Mouse (Mus musculus) liver, adult 2 months (tissue): ENCODE data around the gene Habp2.

Experiments
- CTCF ChIP-seq: fragments of 200-500 bp; IDR thresholded peaks from 2 replicates; pipeline ENCODE4 v1.5.1; 2011; ENCODE audit warnings: low read depth, low read length, control low read depth
- POLR2A ChIP-seq: fragments of 200-500 bp; IDR thresholded peaks from 2 replicates; pipeline ENCODE4 v1.6.1; 2011; ENCODE audit warnings: low read length, control low read depth; ENCODE audit not compliant: insufficient read depth; ENCODE audit errors: extremely low read depth

DNA sequence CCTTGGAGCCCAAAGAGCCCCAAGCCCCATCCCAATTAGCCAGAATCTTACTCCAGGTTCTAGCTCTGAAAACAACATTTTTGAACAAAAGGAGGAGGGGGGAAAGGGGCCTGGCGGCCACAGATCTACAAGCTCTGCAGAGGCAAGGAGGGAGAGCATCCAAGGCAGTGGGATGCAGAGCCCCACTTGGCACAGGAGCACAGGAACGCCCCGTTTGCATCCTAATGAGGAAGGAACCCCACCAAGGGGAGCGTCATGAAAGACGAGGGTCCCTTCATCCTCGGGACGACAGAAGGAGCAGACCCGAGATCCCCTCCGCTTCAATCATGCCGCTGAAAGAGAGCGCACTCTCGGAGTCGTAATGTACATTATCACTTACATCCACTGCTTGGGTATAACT is 59.8 kb downstream of the Habp2 start:
- TF ChIP-seq CTCF (no peak), POLR2A (no peak)
